Mouse (Mus musculus) midbrain, postnatal 0 days (tissue): ENCODE data around the gene Krtap17-1. TPM values are rescaled to one million over a fixed set of nuclear protein-coding genes. Genes with fewer than 3 reads are reported as not detected.

ENCODE experiments used
- ATAC-seq: fragments of 200-750 bp; cut with Nextera tagmentation; 2 replicates; pipeline ENCODE4 v1.8.0; 2017; ENCODE audit warnings: moderate number of reproducible peaks, mild to moderate bottlenecking, moderate TSS enrichment, moderate library complexity; ENCODE audit not compliant: low FRiP score
- DNase-seq: peaks from one replicate; pipeline ENCODE4 v3.0.0-alpha.2; 2015; ENCODE audit warnings: low spot score
- H3K27ac ChIP-seq: fragments of 300-500 bp; sonication (generic); 2 replicates; pipeline ENCODE4 v1.5.1; 2014; ENCODE audit warnings: low read depth, mild to moderate bottlenecking, low read length, mixed read lengths
- H3K27me3 ChIP-seq: fragments of 300-500 bp; sonication (generic); 2 replicates; pipeline ENCODE4 v1.6.1; 2014; ENCODE audit warnings: low read length, control low read depth, mixed read lengths; ENCODE audit not compliant: insufficient read depth
- H3K36me3 ChIP-seq: fragments of 300-500 bp; sonication (generic); 2 replicates; pipeline ENCODE4 v1.6.1; 2014; ENCODE audit warnings: low read length, control low read depth, mixed read lengths; ENCODE audit not compliant: insufficient read depth
- H3K4me1 ChIP-seq: fragments of 300-500 bp; sonication (generic); 2 replicates; pipeline ENCODE4 v1.6.1; 2014; ENCODE audit warnings: mild to moderate bottlenecking, control low read depth, antibody characterized with exemption, low read length, mixed read lengths; ENCODE audit not compliant: insufficient read depth
- H3K4me2 ChIP-seq: fragments of 300-500 bp; sonication (generic); 2 replicates; pipeline ENCODE4 v1.6.1; 2014; ENCODE audit warnings: low read depth, mild to moderate bottlenecking, low read length, mixed read lengths; ENCODE audit not compliant: poor library complexity, severe bottlenecking
- H3K4me3 ChIP-seq: fragments of 300-500 bp; sonication (generic); 2 replicates; pipeline ENCODE4 v1.5.1; 2014; ENCODE audit warnings: low read depth, mild to moderate bottlenecking, low read length, moderate library complexity
- H3K9ac ChIP-seq: fragments of 300-500 bp; sonication (generic); replicated peaks from 2 replicates; pipeline ENCODE4 v1.6.1; 2014; ENCODE audit warnings: mild to moderate bottlenecking, low read length, moderate library complexity, mixed read lengths; ENCODE audit not compliant: poor library complexity, severe bottlenecking
- H3K9me3 ChIP-seq: fragments of 300-500 bp; sonication (generic); 2 replicates; pipeline ENCODE4 v1.6.1; 2016; ENCODE audit warnings: low read length, control low read depth
- CTCF ChIP-seq: IDR thresholded peaks from 2 replicates; pipeline ENCODE4 v1.5.1; 2016; ENCODE audit warnings: antibody characterized with exemption, mild to moderate bottlenecking
- WGBS: fragments of 180-500 bp; shearing (Covaris S2); extraction: QIAGEN DNeasy Blood & Tissue Kit; methylation state at CpG from one replicate; pipeline ENCODE4 v1.1.7; 2014; 5-methylcytosine and 5-hydroxymethylcytosine counted together
- polyA plus RNA-seq: library from polyadenylated mRNA; unstranded; fragments of >200 nt; fragmentation: Nextera tagmentation; extraction: Ambion mirVana; gene quantifications from 2 replicates; pipeline ENCODE4 v1.2.1, GENCODE M21; 2015
- total RNA-seq: library from RNA; depleted of rRNA; stranded (reverse); fragments of >200 nt; gene quantifications from 2 replicates; pipeline ENCODE4 v1.2.3, GENCODE M21; 2014

The Krtap17-1 gene
- total and polyA plus RNA-seq, 2 experiments from 2014 or later = 0.22 to 1.7 TPM

- Histone ChIP-seq H3K4me2 (no peak overlapping the region), H3K9ac (no peak overlapping the region), H3K4me3 (no peak overlapping the region), H3K27ac (no peak overlapping the region), H3K36me3 (no peaks in the 10 kb centered on the region), H3K27me3 (no peaks in the 10 kb centered on the region), H3K9me3 (no peaks in the 10 kb centered on the region), H3K4me1 (no peaks in the 10 kb centered on the region)
- DNase-seq (peak; percentile 86), ATAC-seq (peak; percentile 66)
- WGBS = 72% methylated on average over 20 of the region's 20 CpGs
- 0 out of 2 replicates have a peak, but pooled peaks have one; percentile 1 for TF ChIP-seq CTCF
Observed at GRCm38 (mm10) chr11:99985291-99986092, 8.3 kb downstream of the Krtap17-1 start.

- 93% methylated on average over 1 of the region's 1 CpGs for WGBS
- no peaks in the 10 kb centered on the region for H3K27me3 ChIP-seq
- H3K9ac ChIP-seq = no peak overlapping the region
Observed at GRCm38 (mm10) chr11:99983442-99983841, 10.4 kb downstream of the Krtap17-1 start.

DNA sequence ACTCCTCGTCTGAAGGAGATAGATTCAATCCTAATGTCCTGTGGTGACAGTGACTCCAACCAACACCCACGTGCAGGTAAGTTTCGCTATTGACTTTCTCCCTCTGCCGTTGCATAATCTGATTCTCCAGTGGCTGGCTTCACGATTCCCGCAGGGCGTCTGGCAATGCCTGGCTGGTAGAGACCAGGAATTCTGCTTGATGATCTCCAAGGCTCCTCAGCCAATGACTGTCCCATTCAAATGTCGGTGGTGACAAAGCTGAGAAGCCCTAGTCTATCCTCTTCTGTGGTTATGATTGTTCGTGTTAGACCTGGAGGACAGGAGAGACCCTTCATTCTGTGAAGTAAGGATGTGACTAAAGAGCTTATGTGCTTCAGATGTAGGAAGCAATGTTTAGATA, 11.1 kb downstream of the Krtap17-1 start:
- no peak overlapping the region for H3K4me2 ChIP-seq
- H3K4me3 ChIP-seq = no peak overlapping the region
- H3K27ac ChIP-seq = no peak overlapping the region
- no peak for ATAC-seq
- no peaks in the 10 kb centered on the region for H3K9me3 ChIP-seq
- DNase-seq = no peak
- no peaks in the 10 kb centered on the region for H3K36me3 ChIP-seq
- H3K27me3 ChIP-seq = no peaks in the 10 kb centered on the region
- no peak overlapping the region for H3K9ac ChIP-seq
- no peaks in the 10 kb centered on the region for H3K4me1 ChIP-seq
- no peak for TF ChIP-seq CTCF
- WGBS = 87% methylated on average over 9 of the region's 9 CpGs

More at GRCm38 (mm10) chr11:99983442-99983841, 10.4 kb downstream of the Krtap17-1 start:
- DNase-seq (no peak), ATAC-seq (no peak)
- Histone ChIP-seq H3K4me2 (no peak overlapping the region), H3K4me1 (no peaks in the 10 kb centered on the region), H3K27ac (no peak overlapping the region), H3K9me3 (no peaks in the 10 kb centered on the region), H3K36me3 (no peaks in the 10 kb centered on the region), H3K4me3 (no peak overlapping the region)
- no peak for TF ChIP-seq CTCF

DNA sequence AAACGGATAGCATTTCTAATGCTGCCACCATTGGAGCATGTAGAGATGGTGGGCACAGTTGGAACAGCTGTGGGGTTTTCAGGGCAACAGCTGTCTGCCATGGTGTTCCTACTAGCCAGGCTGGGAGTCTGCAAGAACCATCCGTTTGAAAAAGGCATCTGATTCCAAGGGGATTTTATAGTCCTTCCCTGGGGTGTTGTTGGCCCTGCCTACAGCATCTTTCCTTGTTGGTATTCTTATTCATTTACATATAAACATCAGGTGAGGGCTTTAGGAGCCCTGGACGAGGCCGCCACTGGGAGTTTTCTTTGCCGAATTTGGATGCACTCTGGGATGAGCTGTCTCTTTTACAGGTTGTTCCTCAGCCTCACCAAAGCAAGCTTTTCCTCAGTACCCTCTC, 14.8 kb downstream of the Krtap17-1 start, which contains the start of gene Krtap29-1:
Gene Krtap29-1, minus strand, starts transcription at position 101 of the 400 bp plus-strand sequence.
- ATAC-seq = no peak
- Histone ChIP-seq H3K9me3 (no peaks in the 10 kb centered on the region), H3K27me3 (no peaks in the 10 kb centered on the region), H3K36me3 (no peaks in the 10 kb centered on the region), H3K4me1 (no peaks in the 10 kb centered on the region), H3K4me2 (no peak within 1 kb of the TSS), H3K27ac (no peak within 1 kb of the TSS), H3K4me3 (no peak within 1 kb of the TSS), H3K9ac (no peak within 1 kb of the TSS)
- 73% methylated on average over 5 of the region's 5 CpGs for WGBS
- DNase-seq = no peak
- TF ChIP-seq CTCF = no peak

DNA sequence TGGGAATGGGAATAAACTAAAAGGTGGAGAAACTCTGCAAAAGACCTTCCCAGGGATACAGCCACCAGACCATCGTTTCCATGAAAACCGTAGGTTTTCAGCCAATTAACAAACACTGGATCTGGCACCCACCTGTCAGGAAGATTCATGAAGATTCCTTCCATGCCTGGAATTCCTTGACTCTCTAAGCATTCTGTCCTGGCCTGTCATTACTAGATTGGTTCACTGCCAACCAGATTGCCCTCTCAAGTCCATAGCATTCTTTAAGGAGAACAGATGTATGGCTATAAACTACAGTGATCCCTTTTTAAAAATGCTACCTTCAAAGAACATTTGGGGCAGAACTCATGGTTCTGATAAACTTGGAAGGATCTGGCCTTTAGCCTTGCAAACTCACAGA, 27.8 kb downstream of the Krtap17-1 start:
- H3K27me3 ChIP-seq = no peaks in the 10 kb centered on the region
- WGBS = 83% methylated on average over 2 of the region's 2 CpGs
- TF ChIP-seq CTCF = no peak
- H3K4me2 ChIP-seq = no peak overlapping the region
- H3K9ac ChIP-seq = no peak overlapping the region
- ATAC-seq (no peak), DNase-seq (no peak)
- H3K27ac ChIP-seq = no peak overlapping the region
- no peaks in the 10 kb centered on the region for H3K4me1 ChIP-seq
- H3K36me3 ChIP-seq = no peaks in the 10 kb centered on the region
- H3K4me3 ChIP-seq = no peak overlapping the region
- no peaks in the 10 kb centered on the region for H3K9me3 ChIP-seq

DNA sequence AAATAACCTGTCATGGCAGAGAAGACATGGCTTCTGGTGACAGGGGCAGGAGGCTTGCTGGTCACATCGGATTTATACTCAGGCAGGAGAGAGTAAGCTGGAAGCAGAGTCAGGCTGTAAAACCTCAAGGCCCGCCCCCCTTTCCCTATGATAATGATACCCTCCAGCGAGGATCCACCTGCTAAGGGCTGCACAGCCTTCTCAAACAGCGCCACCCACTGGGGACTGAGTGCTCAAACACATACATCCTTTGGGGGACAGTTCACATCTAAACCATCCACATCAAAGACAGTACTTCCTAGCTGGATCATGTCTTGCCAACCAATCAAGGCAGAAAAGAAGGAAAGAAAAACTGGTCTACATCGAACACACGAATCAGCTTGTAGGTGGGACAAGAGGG, 29.6 kb downstream of the Krtap17-1 start:
- Histone ChIP-seq H3K9ac (no peak overlapping the region), H3K4me1 (no peaks in the 10 kb centered on the region), H3K4me2 (no peak overlapping the region), H3K9me3 (no peaks in the 10 kb centered on the region), H3K4me3 (no peak overlapping the region), H3K36me3 (no peaks in the 10 kb centered on the region), H3K27ac (no peak overlapping the region), H3K27me3 (no peaks in the 10 kb centered on the region)
- DNase-seq (no peak), ATAC-seq (no peak)
- WGBS = 49% methylated on average over 6 of the region's 6 CpGs
- no peak for TF ChIP-seq CTCF
